Mouse (Mus musculus) layer of hippocampus, adult 8-10 months (tissue): ENCODE measurements around the gene Mgst2. TPM values are rescaled to one million over a fixed set of nuclear protein-coding genes. Genes with fewer than 3 reads are reported as not detected.

Experiments used
- total RNA-seq, 4 experiments: library from RNA; stranded (reverse); gene quantifications; 2 replicates each; pipeline ENCODE4 v1.2.4; 2022

Gene Mgst2
- total RNA-seq, 4 experiments from 2014 or later, result 0.61 to 1.4 TPM; not detected in 2

Other genes with a start within 250 kb of the Mgst2 start
- 10 to 100 TPM; 42.6 to 61.4 (median 53.8) TPM for gene Naa15, start 245.2 kb upstream of the Mgst2 start, total RNA-seq
- gene Rab33b, start 176.4 kb upstream of the Mgst2 start, total RNA-seq, result 10 to 100 TPM; 24.5 to 29.2 (median 25.0) TPM
- gene Setd7, start 99.5 kb upstream of the Mgst2 start, total RNA-seq, result 100 to 1,000 TPM; 108 to 152 (median 132) TPM